Mouse (Mus musculus): ENCODE measurements around the gene Ispd.

Gene Ispd

DNA sequence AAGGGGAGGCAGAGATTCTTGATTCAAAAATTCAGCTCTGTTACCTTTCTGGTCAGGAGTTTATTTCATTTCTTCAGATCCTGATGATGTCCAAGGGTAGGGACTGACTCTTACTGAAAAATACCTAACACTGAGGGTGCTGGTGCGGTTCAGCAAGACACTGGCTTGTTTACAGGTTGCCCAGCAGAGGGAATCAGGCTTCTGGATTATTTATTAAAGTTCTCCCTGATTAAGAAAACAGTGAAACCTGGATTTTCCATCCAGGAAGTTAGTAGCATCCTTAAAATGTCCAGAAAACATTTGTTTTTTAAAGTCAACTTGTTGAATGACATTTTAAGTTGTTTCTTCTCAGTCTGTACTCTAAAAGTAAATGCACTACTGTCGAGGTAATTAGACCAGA lies 337.2 kb downstream of the Ispd start:
- DNase-seq = no peak

DNA sequence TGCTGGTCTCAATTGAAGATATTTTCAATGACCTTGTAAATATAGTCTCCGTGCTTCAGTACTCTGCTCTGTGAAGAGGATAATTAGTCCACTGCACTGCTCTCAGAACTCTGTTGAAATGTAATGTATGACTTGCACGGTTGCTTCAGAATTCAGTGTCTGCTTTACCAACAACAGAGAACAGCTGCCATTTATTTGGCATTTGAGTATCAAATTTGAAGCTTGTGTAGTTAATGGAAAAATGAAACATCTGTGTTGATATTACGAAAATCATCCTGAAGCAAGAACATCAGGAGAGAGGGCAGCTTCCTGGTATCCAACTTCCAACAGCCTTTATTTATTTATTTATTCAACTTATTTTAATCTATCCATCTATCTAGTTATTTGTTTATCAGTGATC lies 337.8 kb downstream of the Ispd start:
- DNase-seq = no peak

DNA sequence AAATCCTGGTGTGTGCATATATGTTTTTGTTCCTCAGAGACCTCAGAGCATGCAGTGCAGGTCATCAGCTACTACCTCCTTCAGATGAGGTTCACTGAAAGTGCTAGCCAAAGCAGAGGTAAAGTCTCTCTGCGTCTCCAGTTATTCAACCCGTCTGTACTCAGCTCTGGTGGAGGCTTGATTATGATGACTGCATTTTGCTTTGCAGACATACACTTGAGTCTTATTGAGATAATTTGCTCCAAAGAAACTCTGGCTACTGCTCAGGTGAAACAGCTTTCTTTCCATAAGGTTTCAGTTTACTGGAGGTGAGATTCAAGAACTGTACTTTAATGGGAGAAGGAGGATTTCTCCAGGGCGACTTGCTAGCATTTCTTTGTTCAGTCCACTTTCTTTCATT lies 339.5 kb downstream of the Ispd start:
- no peak for DNase-seq

DNA sequence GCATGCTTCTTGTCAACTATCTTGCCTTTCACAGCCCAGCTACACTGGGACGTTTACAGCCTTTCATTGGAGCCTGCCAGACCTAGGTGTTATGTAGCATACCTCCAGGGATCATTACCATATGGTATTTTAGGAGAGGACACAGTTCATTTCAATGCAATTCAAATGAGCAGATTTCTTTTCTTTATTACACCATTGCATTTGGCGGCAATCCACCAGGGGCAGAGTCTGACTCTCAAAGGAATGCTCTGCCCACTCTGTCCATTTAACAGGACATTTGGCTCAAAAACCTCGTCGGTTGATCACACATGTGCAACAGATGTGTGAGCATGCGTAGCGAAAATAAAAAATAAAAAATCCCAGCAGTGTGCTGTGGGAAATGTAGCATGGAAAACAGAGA lies 340.0 kb downstream of the Ispd start:
- peak; percentile 54 for DNase-seq

DNA sequence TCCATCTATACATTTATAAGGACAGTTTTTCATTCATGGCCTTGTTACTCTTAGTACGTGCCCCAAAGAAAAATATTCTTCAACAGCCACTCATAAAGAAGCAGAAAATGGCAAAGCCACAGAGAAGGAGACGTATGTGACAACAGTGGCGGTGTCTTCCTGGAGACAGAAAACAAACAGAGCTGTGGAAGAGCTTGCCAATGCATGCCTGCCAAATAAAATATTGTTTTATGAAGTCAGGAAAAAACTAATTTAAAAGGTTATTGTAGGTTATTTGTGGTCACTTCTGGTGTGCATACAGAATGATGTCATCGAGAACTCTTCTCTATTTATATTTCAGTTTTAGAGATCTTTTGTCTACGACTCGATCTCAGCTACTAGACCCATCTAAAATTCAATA lies 341.5 kb downstream of the Ispd start:
- no peak for DNase-seq

DNA sequence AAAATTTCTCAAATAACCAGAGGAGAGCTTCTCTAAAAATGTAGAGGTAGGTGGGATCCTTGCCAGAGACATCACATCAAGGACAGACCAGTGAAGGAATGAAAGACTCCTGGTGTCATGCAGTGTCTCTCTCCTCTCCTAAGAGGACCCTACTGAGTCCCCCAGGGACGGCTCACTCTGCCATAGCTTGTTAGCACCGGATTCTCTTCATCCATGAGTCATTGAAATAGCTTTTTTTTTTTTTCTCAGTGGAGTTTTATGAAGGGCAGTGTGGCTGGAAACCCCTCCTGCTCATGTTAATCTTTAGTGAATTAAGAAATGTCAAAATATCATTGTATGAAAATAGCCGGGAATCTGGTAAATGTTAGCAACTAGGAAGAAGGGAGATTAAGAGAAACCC lies 342.1 kb downstream of the Ispd start:
- DNase-seq = no peak

DNA sequence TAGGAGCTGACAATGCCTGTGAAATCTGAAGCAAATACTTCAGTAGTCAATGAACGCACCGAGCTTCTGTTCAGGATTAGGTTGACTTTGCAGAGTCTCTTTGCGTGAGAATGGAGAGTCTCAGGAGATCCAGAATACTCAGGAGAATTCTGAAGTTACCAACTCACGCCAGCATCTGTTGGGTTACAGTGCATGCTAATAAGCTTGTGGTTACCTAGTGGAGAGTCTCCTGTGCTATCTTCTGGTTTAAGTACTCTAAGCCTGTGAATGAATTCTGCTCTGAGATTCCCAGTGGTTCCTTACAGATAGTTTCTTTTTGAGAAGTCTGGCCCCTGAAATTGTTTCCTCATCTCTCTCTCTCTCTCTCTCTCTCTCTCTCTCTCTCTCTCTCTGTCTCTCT lies 343.0 kb downstream of the Ispd start:
- no peak for DNase-seq

DNA sequence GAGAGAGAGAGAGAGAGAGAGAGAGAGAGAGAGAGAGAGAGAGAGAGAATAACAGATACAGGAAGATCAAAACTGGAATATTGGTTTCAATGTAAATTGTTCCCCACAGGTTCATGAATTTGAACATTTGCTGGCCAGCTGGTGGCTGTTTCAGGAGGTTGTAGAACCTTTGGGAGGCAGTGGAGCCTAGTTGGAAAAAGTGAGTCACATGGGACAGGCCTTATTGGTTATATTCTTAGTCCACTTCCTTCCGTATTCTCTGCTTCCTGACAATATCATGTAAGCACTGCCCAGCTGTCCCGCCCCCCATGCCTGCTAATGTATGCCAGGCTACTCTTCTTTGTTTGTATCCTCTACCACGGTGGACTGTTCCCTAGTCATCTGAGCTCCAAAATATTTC lies 344.0 kb downstream of the Ispd start:
- no peak for DNase-seq

DNA sequence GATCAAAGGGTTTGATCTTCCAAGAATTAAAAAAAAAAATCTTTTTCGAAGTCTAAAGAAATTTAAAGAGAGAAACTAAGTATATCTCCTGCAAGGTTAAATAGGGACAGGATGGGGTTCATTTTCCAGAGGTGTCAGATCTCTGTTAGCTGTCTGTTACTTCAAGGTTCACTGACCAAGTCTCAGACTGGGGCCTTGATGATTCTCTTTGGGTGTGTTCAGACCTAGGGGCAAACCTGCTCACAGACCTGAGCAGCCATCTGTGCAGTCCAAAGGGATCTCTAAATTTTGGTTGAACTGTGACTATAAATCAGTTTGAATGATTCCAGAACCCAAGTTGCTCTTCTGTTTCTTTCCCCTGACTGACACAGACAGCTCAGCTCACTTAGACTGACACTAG lies 344.8 kb downstream of the Ispd start:
- no peak for DNase-seq

DNA sequence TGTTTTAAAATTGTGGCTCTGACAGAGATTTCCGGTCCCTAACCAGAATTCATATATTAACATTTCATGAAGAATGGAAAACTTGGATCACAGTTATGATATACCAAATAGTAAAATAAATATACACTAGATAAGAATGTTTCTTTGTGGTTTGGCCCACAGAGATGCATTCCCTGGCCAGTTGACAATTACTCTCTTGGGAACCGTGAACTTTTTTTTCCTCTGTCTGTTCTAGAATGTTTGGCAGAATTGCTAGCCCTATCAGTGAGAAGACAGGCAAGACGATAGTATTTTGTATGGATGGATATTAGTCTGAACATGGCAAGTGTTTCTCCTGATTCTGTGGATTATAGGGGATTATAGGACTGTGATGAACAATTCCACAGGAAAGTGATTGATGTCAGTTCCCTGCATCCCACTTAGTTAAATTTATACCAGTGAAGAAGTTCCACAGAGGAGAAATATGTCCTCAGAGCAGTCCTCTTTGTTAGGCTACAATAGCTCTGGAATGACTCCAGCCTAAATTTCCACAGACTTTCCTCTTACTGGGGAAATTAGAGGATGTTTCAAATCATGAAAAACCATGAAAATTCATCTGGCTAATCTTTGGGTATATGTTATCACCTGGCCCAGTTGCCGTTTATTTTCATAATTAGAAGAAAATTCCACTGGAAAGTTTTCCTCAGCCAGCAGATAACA lies 352.6 kb downstream of the Ispd start:
- no peak for DNase-seq

All from embryo, embryonic 11 days (tissue).